ENCODE assay signal across 10 mouse cellular contexts in the genomic region with DNA sequence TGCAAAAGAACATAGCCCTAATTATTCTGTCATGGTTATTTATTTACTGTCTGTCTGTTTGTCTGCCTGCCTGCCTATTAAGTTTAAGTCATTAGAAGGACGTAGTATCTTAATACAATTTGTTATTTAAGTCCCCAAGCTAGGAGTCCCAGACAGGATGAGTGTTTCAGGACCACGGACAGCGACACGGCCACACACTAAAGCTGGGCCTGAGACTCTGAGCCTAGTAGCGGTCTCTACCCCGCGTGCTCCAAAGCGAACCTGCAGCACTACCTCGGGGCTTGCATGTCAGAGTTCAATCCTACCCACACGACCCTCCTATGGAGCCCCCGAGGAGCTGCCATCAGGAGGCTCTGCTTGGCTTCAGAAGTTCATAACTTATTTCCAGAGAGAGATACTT. TPM values are rescaled to one million over a fixed set of nuclear protein-coding genes. Genes with fewer than 3 reads are reported as not detected.
DNase-seq lines count a peak whose midpoint lies in the region; ATAC-seq and TF ChIP-seq lines count a peak whose summit lies in the region.
"Had no signal": no experiment of that assay in that cellular context is flagged by ENCODE, and none has a peak within 500 bp of the region (broad histone marks: within the 10 kb centered on the region; RNA-seq: fewer than 3 reads in every experiment).

No protein-coding gene starts in this region.

- H3K27ac ChIP-seq in forebrain, embryonic 13.5 days, result peak overlapping the region; percentile 22; the same call in 1 of the 2 replicates
- H3K27ac ChIP-seq in forebrain, embryonic 15.5 days (replicated peaks), result no peak overlapping the region
- H3K27ac ChIP-seq in embryonic facial prominence, embryonic 11.5 days (replicated peaks; ENCODE audit: low read depth, low read length), result no peak overlapping the region
- H3K27ac ChIP-seq: heart, embryonic 15.5 days; stomach, embryonic 15.5 days had no signal

- H3K9me3 ChIP-seq in forebrain, embryonic 13.5 days (replicated peaks), result no peaks in the 10 kb centered on the region
- no peaks in the 10 kb centered on the region for H3K9me3 ChIP-seq in forebrain, embryonic 15.5 days
- H3K9me3 ChIP-seq in G1E (replicated peaks), result peaks cover 3% of the 10 kb centered on the region
- no peaks in the 10 kb centered on the region for H3K9me3 ChIP-seq in embryonic facial prominence, embryonic 11.5 days (replicated peaks; ENCODE audit: control insufficient read depth, low read length)
- H3K9me3 ChIP-seq: heart, embryonic 15.5 days; stomach, embryonic 15.5 days had no signal

- H3K9ac ChIP-seq in forebrain, embryonic 13.5 days, result 0 out of 2 replicates have a peak overlapping the region, but pooled peaks have one; percentile 30
- no peak overlapping the region for H3K9ac ChIP-seq in forebrain, embryonic 15.5 days (replicated peaks)
- no peak overlapping the region for H3K9ac ChIP-seq in embryonic facial prominence, embryonic 11.5 days (replicated peaks; ENCODE audit: low read length)
- H3K9ac ChIP-seq: heart, embryonic 15.5 days; stomach, embryonic 15.5 days had no signal

- no peak overlapping the region for H3K4me3 ChIP-seq in forebrain, embryonic 13.5 days
- no peak overlapping the region for H3K4me3 ChIP-seq in forebrain, embryonic 15.5 days
- no peak overlapping the region for H3K4me3 ChIP-seq in G1E (ENCODE audit: low read depth, low read length)
- H3K4me3 ChIP-seq in embryonic facial prominence, embryonic 11.5 days (ENCODE audit: low read depth, low read length), result no peak overlapping the region
- H3K4me3 ChIP-seq: heart, embryonic 15.5 days; stomach, embryonic 15.5 days had no signal

- peak; percentile 64 for DNase-seq in G1E (ENCODE audit: low spot score)
- peak; percentile 94 for DNase-seq in embryonic facial prominence, embryonic 11.5 days (ENCODE audit: low spot score)
- DNase-seq in large intestine, adult 2 months (ENCODE audit: low read depth, low spot score), result peak; percentile 37
- peak; percentile 13 to 81 for DNase-seq in thymus, postnatal 10 days (ENCODE audit: low spot score in 2 of 2)
- DNase-seq in layer of hippocampus, adult 11-12 months (ENCODE audit: low spot score), result no peak

- no peak overlapping the region for H3K4me2 ChIP-seq in forebrain, embryonic 13.5 days
- no peak overlapping the region for H3K4me2 ChIP-seq in forebrain, embryonic 15.5 days (replicated peaks)
- H3K4me2 ChIP-seq in embryonic facial prominence, embryonic 11.5 days (ENCODE audit: low read depth, low read length), result no peak overlapping the region
- H3K4me2 ChIP-seq: heart, embryonic 15.5 days; stomach, embryonic 15.5 days had no signal

- H3K36me3 ChIP-seq in forebrain, embryonic 13.5 days (ENCODE audit: poor library complexity, severe bottlenecking), result no peaks in the 10 kb centered on the region
- H3K36me3 ChIP-seq in forebrain, embryonic 15.5 days, result no peaks in the 10 kb centered on the region
- no peaks in the 10 kb centered on the region for H3K36me3 ChIP-seq in G1E (replicated peaks)
- no peaks in the 10 kb centered on the region for H3K36me3 ChIP-seq in embryonic facial prominence, embryonic 11.5 days (replicated peaks; ENCODE audit: control insufficient read depth, insufficient read depth, low read depth, low read length)
- H3K36me3 ChIP-seq: heart, embryonic 15.5 days; stomach, embryonic 15.5 days had no signal

- H3K4me1 ChIP-seq in forebrain, embryonic 13.5 days, result peaks cover 31% of the 10 kb centered on the region
- peaks cover 25% of the 10 kb centered on the region for H3K4me1 ChIP-seq in forebrain, embryonic 15.5 days
- no peaks in the 10 kb centered on the region for H3K4me1 ChIP-seq in G1E (ENCODE audit: insufficient read depth, low read depth, low read length)
- H3K4me1 ChIP-seq in embryonic facial prominence, embryonic 11.5 days (ENCODE audit: control insufficient read depth, insufficient read depth, low read length), result no peaks in the 10 kb centered on the region
- H3K4me1 ChIP-seq: stomach, embryonic 15.5 days had no signal

- H3K27me3 ChIP-seq in forebrain, embryonic 13.5 days, result peaks cover 14% of the 10 kb centered on the region
- H3K27me3 ChIP-seq in forebrain, embryonic 15.5 days, result no peaks in the 10 kb centered on the region; the same call in 1 of the 2 replicates
- H3K27me3 ChIP-seq in G1E (ENCODE audit: insufficient read depth, low read length), result no peaks in the 10 kb centered on the region
- H3K27me3 ChIP-seq in embryonic facial prominence, embryonic 11.5 days (ENCODE audit: control insufficient read depth, insufficient read depth, low read length), result peaks cover 13% of the 10 kb centered on the region

- WGBS in forebrain, embryonic 13.5 days, result 4% methylated on average over 11 of the region's 11 CpGs
- WGBS in forebrain, embryonic 15.5 days, result 5% methylated on average over 11 of the region's 11 CpGs
- 3% methylated on average over 11 of the region's 11 CpGs for WGBS in embryonic facial prominence, embryonic 11.5 days
- 2% methylated on average over 11 of the region's 11 CpGs for WGBS in large intestine, adult 2 months

- no peak for TF ChIP-seq CTCF in G1E (IDR thresholded peaks at IDR 0.05; ENCODE audit: low read depth, low read length)

- no peak for ATAC-seq in forebrain, embryonic 13.5 days
- no peak for ATAC-seq in forebrain, embryonic 15.5 days (replicated peaks)
- peak; percentile 64; the same call in 1 of the 2 replicates for ATAC-seq in G1E (ENCODE audit: extremely low read depth, insufficient number of reproducible peaks, low FRiP score, poor library complexity, severe bottlenecking)
- 0 out of 2 replicates have a peak, but pooled peaks have one; percentile 7 for ATAC-seq in embryonic facial prominence, embryonic 11.5 days (replicated peaks; ENCODE audit: insufficient number of reproducible peaks, low FRiP score, low TSS enrichment, low read depth)
- peak; percentile 75 for ATAC-seq in megakaryocyte-erythroid progenitor cell, adult 5-6 weeks (replicated peaks; ENCODE audit: low FRiP score, low TSS enrichment, poor library complexity, severe bottlenecking)

RNA-seq across cellular contexts. Expression of a gene that starts 4.2 kb away (rescaled TPM):
- polyA plus RNA-seq in forebrain, embryonic 13.5 days (2015; fragmentation: Nextera tagmentation; extraction: Ambion mirVana), result 59.6 and 60.0 TPM in 2 replicates
- 99.3 and 102 TPM in 2 replicates for polyA plus RNA-seq in forebrain, embryonic 15.5 days (2015; fragmentation: Nextera tagmentation; extraction: Ambion mirVana)
- total RNA-seq in G1E (2014; fragmentation: Nextera tagmentation) (not detected in 2 replicates), G1E (2017) (0.33 TPM in 1 of 2 replicates, not detected in the other)
- not detected in 2 replicates for polyA plus RNA-seq in G1E (2012)
- polyA plus RNA-seq in embryonic facial prominence, embryonic 11.5 days (2014; fragmentation: Nextera tagmentation; extraction: Ambion mirVana), result 6.2 and 6.5 TPM in 2 replicates
- polyA plus RNA-seq in large intestine, adult 2 months (2012; rRNA removed), result 32.2 and 45.9 TPM in 2 replicates
- not detected in 2 replicates for total RNA-seq in megakaryocyte-erythroid progenitor cell, adult 5-6 weeks (2014; fragmentation: Nextera tagmentation)
- total RNA-seq in megakaryocyte-erythroid progenitor cell, adult 5-6 weeks (2017), result not detected in 2 replicates

Comparison
In these comparisons a context has a peak if more than half of its experiments do, and no peak if none do; other contexts are left out.
1. ATAC-seq: peak in G1E (single experiment), embryonic facial prominence, embryonic 11.5 days (single experiment) and megakaryocyte-erythroid progenitor cell, adult 5-6 weeks (single experiment); none in forebrain, embryonic 13.5 days (single experiment) and forebrain, embryonic 15.5 days (single experiment).